Mouse (Mus musculus) embryo, embryonic 10 days (tissue): ENCODE results near the gene Dscaml1.

Source experiments
- DNase-seq: peaks from one replicate; pipeline ENCODE4 v3.0.0-alpha.2; 2015; ENCODE audit warnings: low spot score

Gene Dscaml1

GRCm38 (mm10) chr9:45779201-45779600 is 352.8 kb downstream of the Dscaml1 start:
- no peak for DNase-seq

DNA sequence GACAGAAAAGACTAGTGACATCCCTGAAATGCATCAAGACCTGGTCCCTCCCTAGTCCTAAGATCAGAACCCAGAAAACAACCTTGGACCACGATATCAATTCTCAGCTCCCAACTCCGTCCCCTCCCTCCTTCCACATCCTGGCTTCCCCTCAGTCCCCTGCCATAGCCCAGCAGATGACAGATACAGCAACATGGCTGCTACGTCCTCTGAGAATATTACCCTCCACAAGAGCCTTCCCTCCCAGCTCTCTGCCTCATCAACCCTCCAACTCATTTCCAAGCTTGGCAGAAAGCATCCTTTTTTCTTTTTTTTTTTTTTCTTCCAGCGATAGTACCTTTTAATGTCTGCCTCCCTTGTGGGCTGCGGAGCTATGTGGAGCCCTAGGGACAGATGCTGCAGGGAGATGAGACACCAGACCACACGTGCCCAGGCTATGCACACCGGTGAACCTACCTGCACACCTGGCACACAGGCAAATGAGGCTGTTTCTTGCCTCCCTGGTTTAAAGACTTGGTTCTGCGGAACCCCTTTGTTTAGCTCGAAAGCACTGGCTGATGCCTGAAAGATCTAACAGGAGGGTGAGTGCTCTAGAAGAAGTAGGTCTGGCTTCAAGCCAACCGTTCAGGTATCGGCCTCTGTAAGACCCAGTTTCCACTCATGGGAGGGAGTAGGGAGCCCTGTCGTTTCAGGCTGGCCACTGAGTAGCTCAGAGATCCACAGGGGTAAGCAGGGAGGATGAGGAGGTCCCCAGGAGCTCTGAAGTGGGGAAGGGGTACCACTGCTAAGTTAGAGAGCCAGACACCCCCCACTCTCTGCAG is 357.0 kb downstream of the Dscaml1 start:
- no peak for DNase-seq

- DNase-seq, result no peak
Observed at GRCm38 (mm10) chr9:45787071-45787470, 360.6 kb downstream of the Dscaml1 start.

- DNase-seq, result no peak
Observed at GRCm38 (mm10) chr9:45787547-45787946, 361.1 kb downstream of the Dscaml1 start.

DNA sequence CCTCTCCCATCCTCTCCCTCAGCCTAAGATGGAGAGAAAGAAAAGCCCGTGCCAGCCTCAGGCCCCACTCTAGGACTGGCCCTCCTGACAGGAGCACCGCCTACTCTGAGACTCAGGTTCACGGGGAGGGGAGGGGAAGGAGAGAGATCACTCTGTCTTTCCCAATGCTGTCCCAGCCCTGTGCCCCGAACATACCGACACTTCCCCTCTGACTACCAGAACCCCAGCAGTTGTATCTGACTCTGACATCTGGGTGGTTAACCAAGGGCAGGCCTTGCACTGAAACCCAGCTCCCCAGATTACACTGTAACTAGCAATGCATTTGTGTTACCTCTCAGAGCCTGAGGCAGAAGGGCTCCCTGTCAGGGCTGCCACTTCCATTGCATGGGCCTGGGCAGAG is 362.0 kb downstream of the Dscaml1 start:
- no peak for DNase-seq

GRCm38 (mm10) chr9:45791456-45792142 is 365.2 kb downstream of the Dscaml1 start:
- no peak for DNase-seq

DNA sequence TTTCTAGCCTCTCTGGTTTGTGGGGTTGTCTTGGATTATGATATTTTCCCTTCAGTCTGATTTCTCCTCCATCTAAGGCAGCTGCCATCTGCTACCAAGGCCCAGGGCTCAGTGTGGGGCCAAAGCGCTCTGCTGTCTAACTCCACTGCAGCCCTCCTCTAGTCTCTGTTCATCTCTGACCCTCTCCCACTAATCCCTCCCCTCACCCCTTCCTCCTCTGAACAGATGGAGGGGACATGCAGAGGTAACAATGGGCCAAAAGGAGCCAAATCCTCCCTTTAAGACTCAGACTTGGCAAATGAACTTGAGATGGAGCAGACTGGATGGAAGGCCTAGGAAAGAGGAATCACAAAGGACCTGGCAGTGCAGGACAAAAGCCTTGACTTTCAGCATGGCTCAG is 365.8 kb downstream of the Dscaml1 start:
- no peak for DNase-seq

- DNase-seq, result no peak
Observed at GRCm38 (mm10) chr9:45793697-45794096, 367.3 kb downstream of the Dscaml1 start.

- DNase-seq, result no peak
Observed at GRCm38 (mm10) chr9:45795722-45796121, 369.3 kb downstream of the Dscaml1 start.

DNA sequence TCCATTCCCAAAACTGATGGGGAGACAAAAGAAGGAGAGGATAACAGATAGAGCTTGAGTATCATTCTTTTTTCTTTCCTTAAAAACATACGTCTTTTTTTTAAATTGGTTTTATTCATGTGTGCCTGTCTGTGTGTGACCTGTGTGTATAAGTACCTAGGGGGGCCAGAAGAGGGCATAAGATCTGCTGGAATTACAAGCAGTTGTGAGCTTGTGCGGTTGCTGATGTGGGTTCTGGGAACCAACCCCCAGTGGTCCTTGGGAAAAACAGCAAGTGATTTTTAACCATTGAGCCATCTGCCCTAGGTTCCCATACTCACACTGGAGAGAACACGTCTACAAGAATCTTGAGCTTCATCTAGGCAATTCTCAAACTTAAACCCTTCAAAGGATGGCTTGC is 370.8 kb downstream of the Dscaml1 start:
- no peak for DNase-seq

DNA sequence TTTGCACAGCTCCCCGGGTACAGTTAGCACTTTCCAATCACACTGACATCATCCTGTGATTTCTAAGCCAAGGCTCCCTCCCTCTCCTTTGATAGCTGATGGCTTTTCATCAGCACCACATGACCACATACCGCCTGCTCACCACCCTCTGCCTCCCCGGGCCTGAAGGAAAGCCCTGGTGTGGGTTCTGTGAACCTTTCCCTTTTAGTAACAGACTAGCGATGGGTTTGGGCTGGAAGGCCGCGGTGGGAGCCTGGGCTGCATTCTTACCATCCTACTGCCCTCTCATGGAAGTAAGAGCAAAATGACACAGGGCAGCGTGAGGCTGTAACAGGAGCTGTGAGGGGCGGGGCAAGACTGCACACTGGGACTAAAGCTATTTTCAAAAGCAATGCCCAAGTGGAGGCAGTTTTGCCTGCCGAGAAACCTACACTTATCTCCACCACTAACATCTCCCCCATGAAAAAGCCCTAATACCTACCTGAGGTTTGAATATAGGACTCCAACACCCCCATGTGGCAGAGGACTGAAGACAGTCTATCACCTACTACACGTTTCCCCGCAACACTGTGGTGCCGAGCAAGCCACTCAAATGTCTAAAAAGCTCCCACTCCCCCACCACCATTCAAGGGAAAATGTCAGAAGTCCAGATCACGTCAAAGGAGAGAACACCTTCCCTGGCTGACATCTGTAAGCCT is 372.2 kb downstream of the Dscaml1 start:
- DNase-seq, result peak; percentile 84

- DNase-seq, result no peak
Observed at GRCm38 (mm10) chr9:45799402-45799801, 373.0 kb downstream of the Dscaml1 start.
